Mouse (Mus musculus): ENCODE results near the gene Lekr1. TPM values are rescaled to one million over a fixed set of nuclear protein-coding genes. Genes with fewer than 3 reads are reported as not detected.

Gene Lekr1
- total and polyA plus RNA-seq, 3 experiments, result 1.8 to 2.5 TPM; not detected in 1

DNA sequence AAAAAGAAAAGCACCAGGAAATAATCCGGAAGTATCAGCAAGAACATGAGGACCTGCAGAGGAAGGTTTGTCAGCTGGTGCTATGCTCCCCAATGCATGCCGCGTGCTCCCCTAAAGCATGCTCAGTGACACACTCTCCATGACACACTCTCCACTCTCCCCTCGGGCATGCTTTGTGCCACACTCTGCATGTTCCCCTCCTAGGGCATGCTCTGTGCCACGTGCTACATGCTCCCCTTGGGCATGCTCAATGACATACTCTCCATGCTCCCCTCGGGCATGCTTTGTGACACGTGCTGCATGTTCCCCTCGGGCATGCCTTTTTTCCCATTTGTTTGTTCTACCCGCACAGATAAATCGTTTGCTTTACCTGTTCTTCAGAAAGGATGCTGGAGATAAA is 150.0 kb downstream of the Lekr1 start:
- Histone ChIP-seq H3K36me3 (ENCODE audit: control insufficient read depth in 1 of 2, insufficient read depth in 2 of 2, low read length in 2 of 2) (no peaks in the 10 kb centered on the region), H3K9me3 (replicated peaks; ENCODE audit: insufficient read depth, low read length) (no peaks in the 10 kb centered on the region), H3K27ac (ENCODE audit: control insufficient read depth, low read depth, low read length) (no peak overlapping the region), H3K9ac (ENCODE audit: control insufficient read depth, low read depth, low read length, poor library complexity, severe bottlenecking) (no peak overlapping the region), H3K4me1 (ENCODE audit: control insufficient read depth in 1 of 2, insufficient read depth in 2 of 2, low read length in 2 of 2) (no peaks in the 10 kb centered on the region), H3K4me3 (ENCODE audit: control insufficient read depth in 1 of 2, insufficient read depth in 1 of 2, low read depth in 2 of 2, low read length in 2 of 2) (no peak overlapping the region), H3K27me3 (ENCODE audit: control insufficient read depth in 1 of 2, insufficient read depth in 2 of 2, low read length in 2 of 2) (no peaks in the 10 kb centered on the region; a peak in 3 of 4 replicates), H3K79me2 (ENCODE audit: control insufficient read depth, insufficient read depth, low read length, poor library complexity) (no peaks in the 10 kb centered on the region)
- TF ChIP-seq BHLHE40 (IDR thresholded peaks at IDR 0.05; ENCODE audit: borderline replicate concordance, low read depth, low read length), result no peak
- TF ChIP-seq SIN3A (IDR thresholded peaks at IDR 0.05; ENCODE audit: low read length), result no peak
- no peak for TF ChIP-seq GATA1 (IDR thresholded peaks at IDR 0.05; ENCODE audit: low read depth, low read length)
- no peak for TF ChIP-seq MAZ (IDR thresholded peaks at IDR 0.05; ENCODE audit: low read depth, low read length)
- TF ChIP-seq ZNF384 (IDR thresholded peaks at IDR 0.05; ENCODE audit: low read depth, low read length), result no peak
- no peak for DNase-seq (ENCODE audit: low read depth, low spot score)

- Histone ChIP-seq H3K27ac (ENCODE audit: control insufficient read depth, low read depth, low read length) (no peak overlapping the region), H3K79me2 (ENCODE audit: control insufficient read depth, insufficient read depth, low read length, poor library complexity) (no peaks in the 10 kb centered on the region), H3K9me3 (replicated peaks; ENCODE audit: insufficient read depth, low read length) (no peaks in the 10 kb centered on the region), H3K27me3 (ENCODE audit: control insufficient read depth in 1 of 2, insufficient read depth in 2 of 2, low read length in 2 of 2) (no peaks in the 10 kb centered on the region; a peak in 2 of 4 replicates), H3K4me1 (ENCODE audit: control insufficient read depth in 1 of 2, insufficient read depth in 2 of 2, low read length in 2 of 2) (no peaks in the 10 kb centered on the region), H3K9ac (ENCODE audit: control insufficient read depth, low read depth, low read length, poor library complexity, severe bottlenecking) (no peak overlapping the region), H3K36me3 (ENCODE audit: control insufficient read depth in 1 of 2, insufficient read depth in 2 of 2, low read length in 2 of 2) (no peaks in the 10 kb centered on the region), H3K4me3 (ENCODE audit: control insufficient read depth in 1 of 2, insufficient read depth in 1 of 2, low read depth in 2 of 2, low read length in 2 of 2) (no peak overlapping the region)
- TF ChIP-seq MYB (IDR thresholded peaks at IDR 0.05; ENCODE audit: low read depth, low read length) (no peak), JUND (IDR thresholded peaks at IDR 0.05; ENCODE audit: low read depth, low read length) (no peak), MAZ (IDR thresholded peaks at IDR 0.05; ENCODE audit: low read depth, low read length) (no peak), ETS1 (IDR thresholded peaks at IDR 0.05; ENCODE audit: low read depth, low read length) (no peak), USF1 (IDR thresholded peaks at IDR 0.05; ENCODE audit: low read depth, low read length) (no peak)
- DNase-seq (ENCODE audit: low read depth, low spot score), result no peak
Measured at GRCm38 (mm10) chr3:65818597-65818996, 152.6 kb downstream of the Lekr1 start.

- Histone ChIP-seq H3K79me2 (ENCODE audit: control insufficient read depth, insufficient read depth, low read length, poor library complexity) (no peaks in the 10 kb centered on the region), H3K36me3 (ENCODE audit: control insufficient read depth in 1 of 2, insufficient read depth in 2 of 2, low read length in 2 of 2) (no peaks in the 10 kb centered on the region), H3K9me3 (replicated peaks; ENCODE audit: insufficient read depth, low read length) (no peaks in the 10 kb centered on the region), H3K27ac (ENCODE audit: control insufficient read depth, low read depth, low read length) (no peak overlapping the region), H3K4me3 (ENCODE audit: control insufficient read depth in 1 of 2, insufficient read depth in 1 of 2, low read depth in 2 of 2, low read length in 2 of 2) (no peak overlapping the region), H3K4me1 (ENCODE audit: control insufficient read depth in 1 of 2, insufficient read depth in 2 of 2, low read length in 2 of 2) (no peaks in the 10 kb centered on the region), H3K27me3 (ENCODE audit: control insufficient read depth in 1 of 2, insufficient read depth in 2 of 2, low read length in 2 of 2) (no peaks in the 10 kb centered on the region; a peak in 2 of 4 replicates), H3K9ac (ENCODE audit: control insufficient read depth, low read depth, low read length, poor library complexity, severe bottlenecking) (no peak overlapping the region)
- DNase-seq (ENCODE audit: low read depth, low spot score), result no peak
- TF ChIP-seq POLR2AphosphoS5 (IDR thresholded peaks at IDR 0.05; ENCODE audit: borderline replicate concordance, low read depth, low read length) (no peak), CTCF (IDR thresholded peaks at IDR 0.05 in 2 of 3, conservative IDR thresholded peaks at IDR 0.05 in 1 of 3; ENCODE audit: control insufficient read depth in 1 of 3, insufficient read depth in 1 of 3, low read depth in 2 of 3, low read length in 3 of 3, poor library complexity in 1 of 3, severe bottlenecking in 1 of 3) (no peak), JUND (IDR thresholded peaks at IDR 0.05; ENCODE audit: low read depth, low read length) (no peak), ZNF384 (IDR thresholded peaks at IDR 0.05; ENCODE audit: low read depth, low read length) (no peak), GABPA (IDR thresholded peaks at IDR 0.05; ENCODE audit: low read depth, low read length) (no peak), UBTF (IDR thresholded peaks at IDR 0.05; ENCODE audit: borderline replicate concordance, insufficient read depth, low read depth, low read length) (no peak), ZC3H11A (IDR thresholded peaks at IDR 0.05; ENCODE audit: low read depth, low read length) (no peak), ELF1 (IDR thresholded peaks at IDR 0.05; ENCODE audit: low read depth, low read length) (no peak), MAX (IDR thresholded peaks at IDR 0.05; ENCODE audit: low read length) (no peak), MXI1 (IDR thresholded peaks at IDR 0.05; ENCODE audit: low read depth, low read length) (no peak), BHLHE40 (IDR thresholded peaks at IDR 0.05; ENCODE audit: borderline replicate concordance, low read depth, low read length) (no peak), POLR2A (IDR thresholded peaks at IDR 0.05; ENCODE audit: control insufficient read depth in 1 of 2, insufficient read depth in 1 of 2, low read depth in 1 of 2, low read length in 2 of 2, poor library complexity in 1 of 2) (no peak), MAZ (IDR thresholded peaks at IDR 0.05; ENCODE audit: low read depth, low read length) (no peak), ZKSCAN1 (IDR thresholded peaks at IDR 0.05; ENCODE audit: low read depth, low read length) (no peak), MYB (IDR thresholded peaks at IDR 0.05; ENCODE audit: low read depth, low read length) (no peak), TCF12 (IDR thresholded peaks at IDR 0.05; ENCODE audit: low read depth, low read length) (no peak)
Measured at GRCm38 (mm10) chr3:65819841-65820240, 153.8 kb downstream of the Lekr1 start.

All from MEL (cell line).